Mouse (Mus musculus): ENCODE data around the gene Nfu1. TPM values are rescaled to one million over a fixed set of nuclear protein-coding genes. Genes with fewer than 3 reads are reported as not detected.

Nfu1 gene
- polyA plus RNA-seq (2012; ENCODE audit: low replicate concordance) = 13.8 and 18.1 TPM in 2 replicates

GRCm38 (mm10) chr6:87008887-87009286 lies at the start of gene Nfu1:
Gene Nfu1, plus strand, starts transcription at chr6:87009236.

GRCm38 (mm10) chr6:87042337-87043130 lies 33.5 kb downstream of the Nfu1 start, which contains the start of gene Gfpt1:
Gene Gfpt1, plus strand, starts transcription at chr6:87042846.

Other genes starting within 250 kb of the Nfu1 start
- gene Anxa4, start 215.7 kb upstream of the Nfu1 start, polyA plus RNA-seq (2012; ENCODE audit: low replicate concordance) = 0.66 and 3.9 TPM in 2 replicates
- gene Aak1, start 159.7 kb upstream of the Nfu1 start, polyA plus RNA-seq (2012; ENCODE audit: low replicate concordance) = 23.7 and 33.7 TPM in 2 replicates
- 5.5 and 56.9 TPM in 2 replicates for gene Gfpt1, start 33.6 kb downstream of the Nfu1 start, polyA plus RNA-seq (2012; ENCODE audit: low replicate concordance)
- 0.10 TPM in 1 of 2 replicates, not detected in the other for gene D6Ertd527e, start 95.5 kb downstream of the Nfu1 start, polyA plus RNA-seq (2012; ENCODE audit: low replicate concordance)

All from leukemia stem cell, adult 10-12 weeks (primary cell).